Mouse (Mus musculus): ENCODE measurements at regions not wholly inside any gene's neighbourhood (a gene's known extent, or its start where the extent isn't known, plus 50 kb on each side); places are given as distances from the start of the nearest gene placed in this dataset.
A peak's percentile ranks its signal among the peaks of the same experiment; 100 is the strongest.

DNA sequence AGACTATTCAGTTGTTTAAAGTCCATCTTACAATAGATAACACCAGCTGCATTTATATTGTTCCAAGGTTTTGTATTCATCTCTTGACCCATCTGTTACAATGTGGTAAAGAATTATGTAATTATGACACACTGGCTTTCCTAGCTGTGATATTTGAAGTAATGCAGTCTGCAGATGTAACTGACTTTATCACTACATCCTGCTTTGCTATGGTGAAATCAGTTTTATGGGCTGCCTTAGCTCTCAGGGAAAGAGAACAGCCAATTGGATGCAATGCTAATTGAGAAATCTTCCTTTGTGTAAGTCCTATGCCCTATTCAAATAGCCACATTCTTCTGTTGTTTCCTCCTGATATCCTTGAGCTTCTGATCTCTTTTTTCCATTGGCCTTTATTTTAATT, 278.2 kb upstream of the Slc8a1 start:
- no peak for DNase-seq (ENCODE audit: low spot score)

DNA sequence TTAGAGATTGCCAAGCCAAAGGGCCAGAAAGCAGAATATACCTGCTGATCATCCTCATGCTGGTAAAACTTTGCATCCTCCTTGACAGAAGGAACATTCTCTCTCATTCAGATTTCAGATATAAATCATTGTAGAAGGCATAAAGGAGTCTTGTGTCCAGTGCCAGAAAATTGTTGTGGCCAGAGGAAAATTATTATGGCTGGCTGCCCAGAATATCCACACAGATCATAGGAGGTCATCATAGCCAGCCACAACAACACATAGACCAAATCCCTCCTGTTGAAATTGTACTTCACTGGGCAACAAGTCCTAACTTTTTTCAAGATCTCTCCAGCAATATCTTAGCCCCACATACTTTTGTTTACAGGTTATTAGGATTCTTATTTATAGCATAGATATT, 256.3 kb upstream of the Slc8a1 start:
- DNase-seq (ENCODE audit: low spot score), result peak; percentile 95

Data from adipocyte (in vitro differentiated cells).